15 mouse cellular contexts compared by ENCODE assay signal in genomic region chr2:6081108-6081507, GRCm38 (mm10). TPM values are rescaled to one million over a fixed set of nuclear protein-coding genes. Genes with fewer than 3 reads are reported as not detected.
A peak's percentile ranks its signal among the peaks of the same experiment; 100 is the strongest.
DNase-seq lines count a peak whose midpoint lies in the region; ATAC-seq lines count a peak whose summit lies in the region.
"Had no signal": no experiment of that assay in that cellular context is flagged by ENCODE, and none has a peak within 500 bp of the region (broad histone marks: within the 10 kb centered on the region; RNA-seq: fewer than 3 reads in every experiment).

No protein-coding gene starts in this region.

- ATAC-seq in embryonic facial prominence, embryonic 14.5 days (ENCODE audit: low read depth) = no peak
- ATAC-seq in forebrain, embryonic 11.5 days (replicated peaks; ENCODE audit: low FRiP score) = no peak
- no peak for ATAC-seq in midbrain, embryonic 15.5 days (replicated peaks)

- H3K4me3 ChIP-seq in embryonic facial prominence, embryonic 14.5 days (ENCODE audit: low read depth, low read length) = no peak overlapping the region
- H3K4me3 ChIP-seq in embryonic facial prominence, embryonic 10.5 days = no peak overlapping the region
- no peak overlapping the region for H3K4me3 ChIP-seq in forebrain, embryonic 11.5 days (ENCODE audit: low read depth, low read length)
- no peak overlapping the region for H3K4me3 ChIP-seq in midbrain, embryonic 15.5 days
- H3K4me3 ChIP-seq: erythroblast, embryonic 14.5 days; heart, adult 2 months; layer of hippocampus, adult 2 months; liver, embryonic 15.5 days; neural tube, embryonic 12.5 days had no signal

- DNase-seq in embryonic facial prominence, embryonic 14.5 days (ENCODE audit: low spot score) = peak; percentile 32
- DNase-seq in embryonic facial prominence, embryonic 10.5 days (ENCODE audit: low spot score) = no peak
- DNase-seq in urinary bladder, adult 2 months (ENCODE audit: low spot score) = peak; percentile 17
- no peak for DNase-seq in urinary bladder, postnatal 4 days (ENCODE audit: low spot score in 2 of 2)
- peak; percentile 63 for DNase-seq in lung, postnatal 14 days
- DNase-seq in forebrain, embryonic 11.5 days (ENCODE audit: low spot score) = no peak
- DNase-seq in gastrocnemius, postnatal 14 days = no peak
- DNase-seq: heart, adult 2 months; heart, postnatal 36 days; midbrain, embryonic 14.5 days had no signal

- no peaks in the 10 kb centered on the region for H3K36me3 ChIP-seq in embryonic facial prominence, embryonic 14.5 days (ENCODE audit: control insufficient read depth, insufficient read depth, low read length)
- no peaks in the 10 kb centered on the region for H3K36me3 ChIP-seq in embryonic facial prominence, embryonic 10.5 days (replicated peaks)
- H3K36me3 ChIP-seq in forebrain, embryonic 11.5 days (ENCODE audit: control insufficient read depth, insufficient read depth, low read length) = no peaks in the 10 kb centered on the region
- H3K36me3 ChIP-seq in midbrain, embryonic 15.5 days (replicated peaks) = no peaks in the 10 kb centered on the region
- H3K36me3 ChIP-seq: liver, embryonic 15.5 days; neural tube, embryonic 12.5 days had no signal

- no peaks in the 10 kb centered on the region for H3K27me3 ChIP-seq in embryonic facial prominence, embryonic 14.5 days (replicated peaks; ENCODE audit: control insufficient read depth, insufficient read depth, low read length)
- H3K27me3 ChIP-seq in embryonic facial prominence, embryonic 10.5 days (replicated peaks; ENCODE audit: low read depth, poor library complexity, severe bottlenecking) = no peaks in the 10 kb centered on the region
- no peaks in the 10 kb centered on the region for H3K27me3 ChIP-seq in forebrain, embryonic 11.5 days (ENCODE audit: control insufficient read depth, insufficient read depth, low read length)
- H3K27me3 ChIP-seq in midbrain, embryonic 15.5 days (replicated peaks) = no peaks in the 10 kb centered on the region
- H3K27me3 ChIP-seq: liver, embryonic 15.5 days; neural tube, embryonic 12.5 days had no signal

- no peaks in the 10 kb centered on the region for H3K4me1 ChIP-seq in embryonic facial prominence, embryonic 14.5 days (ENCODE audit: control insufficient read depth, insufficient read depth, low read length)
- H3K4me1 ChIP-seq in embryonic facial prominence, embryonic 10.5 days = peaks cover 16% of the 10 kb centered on the region
- no peaks in the 10 kb centered on the region for H3K4me1 ChIP-seq in forebrain, embryonic 11.5 days (replicated peaks; ENCODE audit: control insufficient read depth, insufficient read depth, low read length)
- H3K4me1 ChIP-seq in midbrain, embryonic 15.5 days = no peaks in the 10 kb centered on the region
- H3K4me1 ChIP-seq: liver, embryonic 15.5 days; neural tube, embryonic 12.5 days had no signal

- no peak overlapping the region for H3K27ac ChIP-seq in embryonic facial prominence, embryonic 14.5 days (replicated peaks; ENCODE audit: low read depth, low read length)
- no peak overlapping the region for H3K27ac ChIP-seq in embryonic facial prominence, embryonic 10.5 days (replicated peaks)
- H3K27ac ChIP-seq in forebrain, embryonic 11.5 days (ENCODE audit: low read depth, low read length) = no peak overlapping the region
- no peak overlapping the region for H3K27ac ChIP-seq in midbrain, embryonic 15.5 days
- H3K27ac ChIP-seq: heart, adult 2 months; layer of hippocampus, adult 2 months; liver, embryonic 15.5 days; neural tube, embryonic 12.5 days had no signal

- no peak overlapping the region for H3K4me2 ChIP-seq in embryonic facial prominence, embryonic 14.5 days (ENCODE audit: low read depth, low read length)
- H3K4me2 ChIP-seq in forebrain, embryonic 11.5 days (ENCODE audit: low read depth, low read length, severe bottlenecking) = no peak overlapping the region
- H3K4me2 ChIP-seq in midbrain, embryonic 15.5 days = no peak overlapping the region
- H3K4me2 ChIP-seq: liver, embryonic 15.5 days; neural tube, embryonic 12.5 days had no signal

- H3K9ac ChIP-seq in embryonic facial prominence, embryonic 14.5 days (ENCODE audit: low read depth, low read length) = no peak overlapping the region
- no peak overlapping the region for H3K9ac ChIP-seq in forebrain, embryonic 11.5 days (ENCODE audit: low read length)
- no peak overlapping the region for H3K9ac ChIP-seq in midbrain, embryonic 15.5 days
- H3K9ac ChIP-seq: liver, embryonic 15.5 days; neural tube, embryonic 12.5 days had no signal

- 58% methylated on average over 8 of the region's 8 CpGs for WGBS in embryonic facial prominence, embryonic 14.5 days
- 71% methylated on average over 8 of the region's 8 CpGs for WGBS in embryonic facial prominence, embryonic 10.5 days
- WGBS in forebrain, embryonic 11.5 days = 75% methylated on average over 8 of the region's 8 CpGs
- 66% methylated on average over 8 of the region's 8 CpGs for WGBS in midbrain, embryonic 15.5 days

- intact Hi-C loops in gastrocnemius, postnatal 14 days (cut with DNase I; ENCODE audit: low total_unique reads) = no loop called here

- no peaks in the 10 kb centered on the region for H3K9me3 ChIP-seq in embryonic facial prominence, embryonic 14.5 days (ENCODE audit: control insufficient read depth, low read length)
- no peaks in the 10 kb centered on the region for H3K9me3 ChIP-seq in embryonic facial prominence, embryonic 10.5 days
- no peaks in the 10 kb centered on the region for H3K9me3 ChIP-seq in forebrain, embryonic 11.5 days (ENCODE audit: control insufficient read depth, low read length)
- H3K9me3 ChIP-seq in midbrain, embryonic 15.5 days = no peaks in the 10 kb centered on the region
- H3K9me3 ChIP-seq: liver, embryonic 15.5 days; neural tube, embryonic 12.5 days had no signal

RNA-seq across cellular contexts. Expression of gene Proser2, which starts 48.9 kb away (rescaled TPM):
- polyA plus RNA-seq in embryonic facial prominence, embryonic 14.5 days (2014; fragmentation: Nextera tagmentation; extraction: Ambion mirVana) = 9.9 and 10.8 TPM in 2 replicates
- 3.6 and 4.4 TPM in 2 replicates for polyA plus RNA-seq in embryonic facial prominence, embryonic 10.5 days (2016; fragmentation: Nextera tagmentation; extraction: Ambion mirVana)
- 25.7 and 26.4 TPM in 2 replicates for polyA plus RNA-seq in urinary bladder, adult 2 months (2012; rRNA removed)
- 2.8 and 3.8 TPM in 2 replicates for polyA plus RNA-seq in forebrain, embryonic 11.5 days (2014; fragmentation: Nextera tagmentation; extraction: Ambion mirVana)
- total RNA-seq in gastrocnemius, postnatal 14 days (2021) = 1 to 10 TPM; 2.9 to 3.7 TPM
- 6.3 and 6.8 TPM in 2 replicates for polyA plus RNA-seq in midbrain, embryonic 15.5 days (2015; fragmentation: Nextera tagmentation; extraction: Ambion mirVana)

Comparison
In these comparisons a context has a peak if more than half of its experiments do, and no peak if none do; other contexts are left out.
1. DNase-seq: peak in embryonic facial prominence, embryonic 14.5 days (single experiment), urinary bladder, adult 2 months (single experiment) and lung, postnatal 14 days (single experiment); none in embryonic facial prominence, embryonic 10.5 days (single experiment), urinary bladder, postnatal 4 days (0 of 2), forebrain, embryonic 11.5 days (single experiment) and gastrocnemius, postnatal 14 days (single experiment).